Mouse (Mus musculus): ENCODE data around the gene Bcam. TPM values are rescaled to one million over a fixed set of nuclear protein-coding genes. Genes with fewer than 3 reads are reported as not detected.
A peak's percentile ranks its signal among the peaks of the same experiment; 100 is the strongest.

The Bcam gene
- polyA plus RNA-seq (2012; rRNA removed), result 13.8 and 19.5 TPM in 2 replicates

- no peak for DNase-seq (ENCODE audit: low read depth)
- TF ChIP-seq POLR2A (IDR thresholded peaks at IDR 0.05; ENCODE audit: borderline replicate concordance, extremely low read depth, insufficient read depth, insufficient read length, poor library complexity, severe bottlenecking), result no peak
- no peak for TF ChIP-seq CTCF (IDR thresholded peaks at IDR 0.05; ENCODE audit: borderline replicate concordance, extremely low read depth, insufficient read depth, insufficient read length)
Measured at GRCm38 (mm10) chr7:19770984-19771391, at the start of gene Bcam. TSS of gene Bcam (minus strand) at chr7:19771016.

GRCm38 (mm10) chr7:19818875-19819274 lies 48.1 kb upstream of the Bcam start:
- TF ChIP-seq POLR2A (IDR thresholded peaks at IDR 0.05; ENCODE audit: borderline replicate concordance, extremely low read depth, insufficient read depth, insufficient read length, poor library complexity, severe bottlenecking) (no peak), CTCF (IDR thresholded peaks at IDR 0.05; ENCODE audit: borderline replicate concordance, extremely low read depth, insufficient read depth, insufficient read length) (no peak)
- no peak for DNase-seq (ENCODE audit: low read depth)

DNA sequence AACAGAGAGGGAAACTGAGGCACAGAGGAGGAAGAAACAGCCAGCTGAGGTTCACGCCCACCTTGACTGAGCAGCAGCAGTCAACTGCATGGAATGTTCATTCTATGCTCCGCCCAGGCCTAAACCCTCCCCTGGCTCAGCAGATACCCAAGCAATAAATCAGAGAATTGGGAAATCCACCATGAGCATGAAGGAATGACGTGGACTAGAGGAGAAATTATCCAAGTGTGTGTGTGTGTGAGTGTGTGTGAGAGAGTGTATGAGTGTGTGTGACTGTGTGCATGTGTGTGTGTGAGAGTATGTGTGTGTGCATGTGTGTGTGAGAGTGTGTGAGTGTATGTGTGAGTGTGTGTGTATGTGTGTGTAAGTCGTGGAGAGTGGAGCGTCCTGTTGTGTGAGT lies 47.6 kb upstream of the Bcam start:
- no peak for TF ChIP-seq CTCF (IDR thresholded peaks at IDR 0.05; ENCODE audit: borderline replicate concordance, extremely low read depth, insufficient read depth, insufficient read length)
- TF ChIP-seq POLR2A (IDR thresholded peaks at IDR 0.05; ENCODE audit: borderline replicate concordance, extremely low read depth, insufficient read depth, insufficient read length, poor library complexity, severe bottlenecking), result no peak
- DNase-seq (ENCODE audit: low read depth), result no peak

GRCm38 (mm10) chr7:19817382-19818105 lies 46.7 kb upstream of the Bcam start:
- no peak for TF ChIP-seq POLR2A (IDR thresholded peaks at IDR 0.05; ENCODE audit: borderline replicate concordance, extremely low read depth, insufficient read depth, insufficient read length, poor library complexity, severe bottlenecking)
- peak; percentile 74 for DNase-seq (ENCODE audit: low read depth)

DNA sequence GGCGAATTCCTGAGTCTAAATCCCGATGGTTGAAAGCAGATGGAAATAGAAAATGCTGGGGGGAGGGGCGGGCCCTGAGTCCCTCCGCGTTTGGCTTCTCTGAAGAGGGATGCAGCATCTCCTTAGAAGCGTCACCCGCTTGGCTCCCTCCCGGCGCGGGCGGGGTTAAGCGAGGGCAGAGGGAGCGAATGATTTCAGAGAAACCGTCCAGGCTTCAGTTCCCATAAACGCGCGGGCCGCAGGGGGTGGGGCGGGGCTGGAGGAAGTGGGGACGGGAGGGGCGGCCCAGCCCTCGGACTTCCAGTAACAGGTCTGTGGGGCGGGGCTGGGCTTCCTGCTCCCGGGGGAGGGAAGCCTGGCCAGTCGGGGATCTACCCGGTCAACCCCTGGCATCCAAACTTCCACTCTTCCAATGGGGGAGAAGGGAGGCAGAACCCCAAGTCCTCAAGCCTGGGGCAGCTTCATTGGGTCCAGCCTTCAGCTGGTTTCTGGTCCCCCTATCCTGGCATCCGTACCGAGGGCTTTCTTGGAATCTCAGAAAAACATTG lies 45.5 kb upstream of the Bcam start:
- peak; percentile 62 for DNase-seq (ENCODE audit: low read depth)
- TF ChIP-seq CTCF (IDR thresholded peaks at IDR 0.05; ENCODE audit: borderline replicate concordance, extremely low read depth, insufficient read depth, insufficient read length) (no peak), POLR2A (IDR thresholded peaks at IDR 0.05; ENCODE audit: borderline replicate concordance, extremely low read depth, insufficient read depth, insufficient read length, poor library complexity, severe bottlenecking) (no peak)

- DNase-seq (ENCODE audit: low read depth), result peak; percentile 7
- TF ChIP-seq CTCF (IDR thresholded peaks at IDR 0.05; ENCODE audit: borderline replicate concordance, extremely low read depth, insufficient read depth, insufficient read length), result no peak
- no peak for TF ChIP-seq POLR2A (IDR thresholded peaks at IDR 0.05; ENCODE audit: borderline replicate concordance, extremely low read depth, insufficient read depth, insufficient read length, poor library complexity, severe bottlenecking)
Measured at GRCm38 (mm10) chr7:19815296-19816223, 44.7 kb upstream of the Bcam start.

DNA sequence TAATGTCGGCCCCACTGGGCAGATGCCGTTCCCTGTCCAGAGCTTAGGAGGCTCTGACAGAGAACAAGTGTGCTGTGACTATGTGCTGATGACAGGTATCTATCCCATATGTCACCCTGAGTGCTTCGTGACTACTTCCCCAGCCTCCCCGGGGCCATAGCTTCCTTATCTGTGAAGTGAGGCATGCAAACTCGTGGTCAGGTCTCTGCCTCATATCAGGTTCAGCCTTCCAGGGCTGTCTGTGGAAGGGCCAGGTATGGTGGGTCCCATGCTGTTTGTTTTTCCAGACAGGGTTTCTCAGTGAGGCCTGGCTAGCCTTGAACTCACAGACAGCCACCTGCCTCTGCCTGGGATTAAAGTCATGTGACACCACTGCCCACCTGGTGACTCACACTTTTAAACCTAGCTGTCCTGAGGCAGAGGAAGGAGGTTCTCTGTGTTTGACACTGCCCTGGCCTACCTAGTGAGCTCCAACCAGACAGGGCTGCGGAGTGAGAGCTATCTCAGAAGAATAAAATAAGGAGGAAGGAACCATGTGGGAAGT lies 42.8 kb upstream of the Bcam start:
- no peak for TF ChIP-seq CTCF (IDR thresholded peaks at IDR 0.05; ENCODE audit: borderline replicate concordance, extremely low read depth, insufficient read depth, insufficient read length)
- no peak for TF ChIP-seq POLR2A (IDR thresholded peaks at IDR 0.05; ENCODE audit: borderline replicate concordance, extremely low read depth, insufficient read depth, insufficient read length, poor library complexity, severe bottlenecking)
- no peak for DNase-seq (ENCODE audit: low read depth)

DNA sequence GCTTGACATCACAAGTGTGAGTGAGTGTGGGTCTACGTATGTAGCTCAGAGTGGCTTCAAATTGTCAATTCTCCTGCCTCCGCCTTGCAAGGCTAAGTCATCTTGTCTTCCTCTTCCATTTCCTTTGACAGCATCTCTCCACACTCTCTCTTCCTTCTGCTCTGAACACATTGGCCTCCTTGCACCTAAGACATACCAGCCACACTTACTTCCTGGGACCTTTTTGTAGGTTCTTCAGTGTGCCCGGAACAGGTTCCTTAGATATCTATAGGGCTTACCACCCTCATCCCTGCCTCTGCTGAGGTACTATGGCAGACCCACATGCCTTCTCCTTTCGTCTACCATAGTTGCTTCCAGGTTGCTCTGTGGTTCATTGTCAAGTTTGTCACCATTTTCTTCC lies 42.3 kb upstream of the Bcam start:
- TF ChIP-seq CTCF (IDR thresholded peaks at IDR 0.05; ENCODE audit: borderline replicate concordance, extremely low read depth, insufficient read depth, insufficient read length) (no peak), POLR2A (IDR thresholded peaks at IDR 0.05; ENCODE audit: borderline replicate concordance, extremely low read depth, insufficient read depth, insufficient read length, poor library complexity, severe bottlenecking) (no peak)
- DNase-seq (ENCODE audit: low read depth), result no peak

- TF ChIP-seq CTCF (IDR thresholded peaks at IDR 0.05; ENCODE audit: borderline replicate concordance, extremely low read depth, insufficient read depth, insufficient read length) (no peak), POLR2A (IDR thresholded peaks at IDR 0.05; ENCODE audit: borderline replicate concordance, extremely low read depth, insufficient read depth, insufficient read length, poor library complexity, severe bottlenecking) (no peak)
- peak; percentile 48 for DNase-seq (ENCODE audit: low read depth)
Measured at GRCm38 (mm10) chr7:19811114-19811513, 40.3 kb upstream of the Bcam start.

DNA sequence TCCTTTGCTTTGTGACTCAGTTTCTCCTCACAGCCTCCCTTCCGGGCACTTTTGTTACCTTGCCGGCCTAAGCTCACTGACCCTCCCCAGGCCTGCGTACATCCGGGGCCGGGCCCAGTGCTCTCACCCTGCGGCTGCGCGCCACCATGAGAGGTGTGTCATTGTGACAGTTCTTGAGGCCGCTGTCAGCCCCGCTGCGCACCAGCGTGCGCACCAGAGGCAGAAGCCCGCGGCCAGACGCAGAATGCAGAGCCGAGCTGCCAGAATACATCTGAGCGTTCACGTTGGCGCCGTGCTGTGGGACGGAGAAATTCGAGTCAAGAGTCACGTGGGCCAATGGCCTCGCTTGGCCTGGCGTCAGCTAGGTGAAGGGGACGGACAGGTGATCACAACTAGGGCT lies 38.6 kb upstream of the Bcam start:
- TF ChIP-seq CTCF (IDR thresholded peaks at IDR 0.05; ENCODE audit: borderline replicate concordance, extremely low read depth, insufficient read depth, insufficient read length) (no peak), POLR2A (IDR thresholded peaks at IDR 0.05; ENCODE audit: borderline replicate concordance, extremely low read depth, insufficient read depth, insufficient read length, poor library complexity, severe bottlenecking) (no peak)
- peak; percentile 32 for DNase-seq (ENCODE audit: low read depth)

GRCm38 (mm10) chr7:19806356-19806969 lies 35.6 kb upstream of the Bcam start:
- DNase-seq (ENCODE audit: low read depth), result no peak
- TF ChIP-seq POLR2A (IDR thresholded peaks at IDR 0.05; ENCODE audit: borderline replicate concordance, extremely low read depth, insufficient read depth, insufficient read length, poor library complexity, severe bottlenecking) (no peak), CTCF (IDR thresholded peaks at IDR 0.05; ENCODE audit: borderline replicate concordance, extremely low read depth, insufficient read depth, insufficient read length) (no peak)
